Mouse (Mus musculus) CH12.LX (cell line): ENCODE results near the gene 4930442H23Rik. TPM values are rescaled to one million over a fixed set of nuclear protein-coding genes. Genes with fewer than 3 reads are reported as not detected.
A peak's percentile ranks its signal among the peaks of the same experiment; 100 is the strongest.
"Not testable (repeated sequence)": the region's sequence is repeated elsewhere in the genome, so short reads cannot be mapped to it uniquely, and the experiment has no call there.

Experiments
- DNase-seq: peaks from one replicate; pipeline ENCODE4 v3.0.0-alpha.2; 2013; ENCODE audit errors: extremely low read depth
- H3K27ac ChIP-seq: 2 replicates; pipeline ENCODE4 v1.5.1; 2012; ENCODE audit warnings: low read depth, mild to moderate bottlenecking, control low read depth, moderate library complexity; ENCODE audit not compliant: insufficient read depth
- H3K27me3 ChIP-seq: replicated peaks from 2 replicates; pipeline ENCODE3; 2012; ENCODE audit warnings: inconsistent platforms
- H3K36me3 ChIP-seq, 2 experiments: replicated peaks in 1 of 2; 2 replicates each; pipeline versions ENCODE3 to v1.6.1; 2012; ENCODE audit warnings: inconsistent platforms in 1 of 2, low read length in 1 of 2, mild to moderate bottlenecking in 1 of 2, mixed read lengths in 1 of 2, moderate library complexity in 1 of 2; ENCODE audit not compliant: control insufficient read depth in 1 of 2, insufficient read depth in 1 of 2
- H3K4me1 ChIP-seq, 2 experiments: 2 replicates each; pipeline ENCODE4 v1.6.1; 2012; ENCODE audit warnings: inconsistent platforms in 1 of 2, moderate library complexity in 1 of 2; ENCODE audit not compliant: insufficient read depth in 2 of 2, control insufficient read depth in 1 of 2
- H3K4me2 ChIP-seq: 2 replicates; pipeline ENCODE4 v1.6.1; 2012; ENCODE audit warnings: low read depth, mild to moderate bottlenecking, control low read depth; ENCODE audit not compliant: poor library complexity, insufficient read depth, severe bottlenecking
- H3K4me3 ChIP-seq, 3 experiments: fragments of 150-350 bp in 1 of 3; sonication (generic) in 1 of 3; replicated peaks in 1 of 3; 2 replicates each; pipeline versions ENCODE3 to v1.5.1; 2011 to 2012; ENCODE audit warnings: low read depth in 2 of 3, low read length in 2 of 3, mild to moderate bottlenecking in 2 of 3, moderate library complexity in 2 of 3, control low read depth in 1 of 3, improper control_type of control experiment in 1 of 3, inconsistent platforms in 1 of 3, mixed read lengths in 1 of 3; ENCODE audit not compliant: poor library complexity in 1 of 3
- H3K79me2 ChIP-seq: replicated peaks from 2 replicates; pipeline ENCODE4 v1.6.1; 2012; ENCODE audit warnings: mild to moderate bottlenecking, moderate library complexity; ENCODE audit not compliant: control insufficient read depth, poor library complexity, insufficient read depth, severe bottlenecking; ENCODE audit errors: extremely low read depth
- H3K9ac ChIP-seq: 2 replicates; pipeline ENCODE4 v1.6.1; 2012; ENCODE audit warnings: low read depth, mild to moderate bottlenecking, control low read depth, moderate library complexity; ENCODE audit not compliant: insufficient read depth
- H3K9me3 ChIP-seq: replicated peaks from 2 replicates; pipeline ENCODE3; 2012; ENCODE audit warnings: low read length, inconsistent platforms, mixed read lengths
- CHD2 ChIP-seq: IDR thresholded peaks from 2 replicates; pipeline ENCODE4 v1.6.1; 2011; ENCODE audit warnings: low read length, improper control_type of control experiment
- CTCF ChIP-seq, 2 experiments: IDR thresholded peaks in 1 of 2; conservative IDR thresholded peaks in 1 of 2; 2 replicates each; pipeline ENCODE4 v1.5.1; 2011 to 2012; ENCODE audit warnings: low read depth in 2 of 2, low read length in 2 of 2, improper control_type of control experiment in 1 of 2, inconsistent platforms in 1 of 2, mild to moderate bottlenecking in 1 of 2, moderate library complexity in 1 of 2
- EP300 ChIP-seq: IDR thresholded peaks from 2 replicates; pipeline ENCODE4 v1.6.1; 2011; ENCODE audit warnings: low read length, improper control_type of control experiment
- ETS1 ChIP-seq: conservative IDR thresholded peaks from 2 replicates; pipeline ENCODE4 v1.6.1; 2012; ENCODE audit warnings: low read depth, mild to moderate bottlenecking, inconsistent platforms, low read length, improper control_type of control experiment, moderate library complexity
- HCFC1 ChIP-seq: IDR thresholded peaks from 2 replicates; pipeline ENCODE4 v1.6.1; 2012; ENCODE audit warnings: low read depth, mild to moderate bottlenecking, inconsistent platforms, low read length, improper control_type of control experiment
- RAD21 ChIP-seq: IDR thresholded peaks from 2 replicates; pipeline ENCODE4 v1.6.1; 2011; ENCODE audit warnings: low read depth, mild to moderate bottlenecking, low read length, improper control_type of control experiment, moderate library complexity
- SMC3 ChIP-seq: IDR thresholded peaks from 2 replicates; pipeline ENCODE4 v1.6.1; 2011; ENCODE audit warnings: low read depth, low read length, improper control_type of control experiment
- TBP ChIP-seq: conservative IDR thresholded peaks from 2 replicates; pipeline ENCODE4 v1.6.1; 2011; ENCODE audit warnings: low read depth, low read length, improper control_type of control experiment
- USF2 ChIP-seq: conservative IDR thresholded peaks from 2 replicates; pipeline ENCODE4 v1.6.1; 2011; ENCODE audit warnings: low read depth, low read length, improper control_type of control experiment
- ZKSCAN1 ChIP-seq: IDR thresholded peaks from 2 replicates; pipeline ENCODE4 v1.6.1; 2012; ENCODE audit warnings: low read depth, inconsistent platforms, low read length, improper control_type of control experiment, borderline replicate concordance
- dilution Hi-C: fragments of 300-500 bp; cut with MboI; formaldehyde crosslinking; loops from 2 replicates; pipeline ENCODE4 v1.14.3; 2020; ENCODE audit warnings: low sequenced_read_pairs; ENCODE audit not compliant: extremely low pct_unique_long_range_greater_than_20kb, extremely low pct_ligation_motif_present
- in situ Hi-C: fragments of 300-500 bp; cut with MboI; formaldehyde crosslinking; loops from 3 replicates; pipeline ENCODE4 v1.14.3; 2019; ENCODE audit warnings: low sequenced_read_pairs, low pct_ligation_motif_present, low pct_unique_long_range_greater_than_20kb, mixed read lengths
- polyA plus RNA-seq: library from polyadenylated mRNA; unstranded; fragments of >175 nt; gene quantifications from 2 replicates; pipeline ENCODE4 v1.2.1, GENCODE M21; 2012; ENCODE audit warnings: low read depth; ENCODE audit not compliant: insufficient read length
- total RNA-seq, 2 experiments: library from RNA; depleted of rRNA; stranded (reverse); fragments of 300-350 nt in 1 of 2; fragments of >200 nt in 1 of 2; gene quantifications; 2 replicates each; pipeline ENCODE4 v1.2.3; 2012 to 2014

Gene 4930442H23Rik
- total and polyA plus RNA-seq, 3 experiments, result 0.27 TPM; not detected in 2

DNA sequence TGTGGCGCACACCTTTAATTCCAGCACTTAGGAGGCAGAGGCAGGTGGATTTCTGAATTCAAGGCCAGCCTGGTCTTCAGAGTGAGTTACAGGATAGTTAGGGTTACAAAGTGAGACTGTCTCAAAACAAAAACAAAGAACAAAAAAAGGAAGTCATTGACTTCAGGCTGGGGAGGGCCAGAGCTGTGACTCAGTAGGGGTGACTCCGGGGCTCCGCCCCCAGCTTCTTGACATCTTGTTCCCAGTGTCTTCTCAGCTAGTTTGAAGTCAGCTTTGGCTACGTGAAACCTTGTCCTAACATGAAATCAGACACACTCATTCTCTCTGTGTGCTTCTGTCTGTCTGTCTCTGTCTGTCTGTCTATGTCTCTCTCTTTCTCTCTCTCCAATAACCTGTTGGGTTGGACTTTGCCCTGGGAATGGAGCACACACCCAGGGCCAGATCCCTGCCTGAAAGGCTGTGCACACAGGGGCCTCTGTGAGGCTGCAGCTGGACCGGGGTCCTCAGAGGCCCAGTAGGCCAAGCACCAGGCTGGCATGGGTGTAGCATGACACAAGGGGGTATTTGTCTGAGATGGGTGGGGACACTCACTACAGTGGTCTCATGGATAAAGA lies 37.9 kb upstream of the 4930442H23Rik start:
- Histone ChIP-seq H3K9me3 (peaks cover 13% of the 10 kb centered on the region), H3K27me3 (no peaks in the 10 kb centered on the region), H3K4me2 (no peak overlapping the region), H3K4me3 (no peak overlapping the region), H3K9ac (no peak overlapping the region), H3K27ac (no peak overlapping the region), H3K4me1 (peaks cover 0 to 11% of the 10 kb centered on the region in 2 experiments; a peak in 2 of 4 replicates), H3K36me3 (no peaks in the 10 kb centered on the region), H3K79me2 (no peaks in the 10 kb centered on the region)
- dilution Hi-C loops (no loop called here), in situ Hi-C loops (no loop called here)
- DNase-seq, result no peak
- TF ChIP-seq USF2, result no peak
- no peak for TF ChIP-seq HCFC1

DNA sequence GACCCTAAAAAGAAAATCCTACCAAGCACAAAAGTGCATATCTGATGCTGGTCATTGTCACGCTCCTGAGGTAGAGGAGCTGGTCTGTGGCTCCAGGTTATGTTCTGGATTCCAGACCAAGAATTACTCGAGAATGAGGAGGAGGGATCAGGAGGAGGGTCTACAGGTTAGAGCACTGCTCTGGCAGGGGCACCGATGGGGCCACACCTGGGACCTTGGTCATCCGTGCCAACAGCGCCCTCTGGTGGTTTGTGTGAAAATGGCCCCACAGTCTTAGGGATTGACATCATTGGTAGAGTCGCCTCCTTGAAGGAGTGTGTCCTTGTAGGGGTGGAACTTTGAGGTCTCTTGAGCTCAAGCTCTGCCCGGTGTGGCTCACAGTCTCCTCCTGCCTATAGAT lies 34.3 kb upstream of the 4930442H23Rik start:
- H3K79me2 ChIP-seq, result no peaks in the 10 kb centered on the region
- in situ Hi-C loops (no loop called here), dilution Hi-C loops (no loop called here)
- no peak overlapping the region for H3K4me3 ChIP-seq
- no peak overlapping the region for H3K9ac ChIP-seq
- DNase-seq, result no peak
- H3K4me2 ChIP-seq, result no peak overlapping the region
- H3K36me3 ChIP-seq, result no peaks in the 10 kb centered on the region
- no peak for TF ChIP-seq ZKSCAN1
- TF ChIP-seq CTCF (conservative IDR thresholded peaks at IDR 0.05 in 1 of 2, IDR thresholded peaks at IDR 0.05 in 1 of 2; ENCODE audit: low read depth in 2 of 2, low read length in 2 of 2), result peak in 1 of 2 experiments; percentile 39; a peak in 2 of 4 replicates
- no peak for TF ChIP-seq TBP
- no peak for TF ChIP-seq EP300
- TF ChIP-seq SMC3, result peak; percentile 7; the same call in 1 of the 2 replicates
- no peak for TF ChIP-seq CHD2
- no peak for TF ChIP-seq ETS1
- TF ChIP-seq, all 38 proteins: peak for 2
- Histone ChIP-seq H3K9me3 (peaks cover 13% of the 10 kb centered on the region), H3K27me3 (peaks cover 11% of the 10 kb centered on the region), H3K27ac (no peak overlapping the region), H3K4me1 (peaks cover 0 to 13% of the 10 kb centered on the region in 2 experiments; a peak in 2 of 4 replicates)

DNA sequence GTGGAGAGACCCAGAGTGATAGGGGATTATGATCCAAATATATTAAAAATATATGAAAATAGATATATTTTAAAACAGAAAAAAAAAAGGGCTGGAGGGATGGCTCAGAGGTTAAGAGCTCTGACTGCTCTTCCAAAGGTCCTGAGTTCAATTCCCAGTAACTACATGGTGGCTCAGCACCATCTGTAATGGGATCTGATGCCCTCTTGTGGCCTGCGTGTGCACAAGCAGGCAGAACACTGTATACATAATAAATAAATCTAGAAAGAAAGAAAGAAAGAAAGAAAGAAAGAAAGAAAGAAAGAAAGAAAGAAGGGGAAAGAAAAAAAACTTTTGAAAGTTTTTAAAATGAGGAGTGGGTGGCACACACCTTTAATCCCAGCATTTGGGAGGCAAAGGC lies 33.6 kb upstream of the 4930442H23Rik start:
- H3K4me2 ChIP-seq, in situ Hi-C loops, DNase-seq, H3K36me3 ChIP-seq, H3K4me3 ChIP-seq, H3K79me2 ChIP-seq, H3K27ac ChIP-seq, H3K9ac ChIP-seq, dilution Hi-C loops: not testable (repeated sequence)
- Histone ChIP-seq H3K27me3 (peaks cover 11% of the 10 kb centered on the region), H3K9me3 (peaks cover 13% of the 10 kb centered on the region), H3K4me1 (peaks cover 0 to 13% of the 10 kb centered on the region in 2 experiments; a peak in 2 of 4 replicates)
- TF ChIP-seq CTCF (conservative IDR thresholded peaks at IDR 0.05 in 1 of 2, IDR thresholded peaks at IDR 0.05 in 1 of 2; ENCODE audit: low read depth in 2 of 2, low read length in 2 of 2), result peak in 1 of 2 experiments; percentile 59; a peak in 2 of 4 replicates
- peak; percentile 38 for TF ChIP-seq SMC3
- peak; percentile 20 for TF ChIP-seq RAD21
